Mouse (Mus musculus) frontal cortex, postnatal 36 days (tissue): ENCODE results near the gene Myt1l.
A peak's percentile ranks its signal among the peaks of the same experiment; 100 is the strongest.

Experiments used
- DNase-seq, 2 experiments: peaks; one replicate each; pipeline ENCODE4 v3.0.0; 2022; ENCODE audit warnings: low spot score in 2 of 2

The Myt1l gene

DNA sequence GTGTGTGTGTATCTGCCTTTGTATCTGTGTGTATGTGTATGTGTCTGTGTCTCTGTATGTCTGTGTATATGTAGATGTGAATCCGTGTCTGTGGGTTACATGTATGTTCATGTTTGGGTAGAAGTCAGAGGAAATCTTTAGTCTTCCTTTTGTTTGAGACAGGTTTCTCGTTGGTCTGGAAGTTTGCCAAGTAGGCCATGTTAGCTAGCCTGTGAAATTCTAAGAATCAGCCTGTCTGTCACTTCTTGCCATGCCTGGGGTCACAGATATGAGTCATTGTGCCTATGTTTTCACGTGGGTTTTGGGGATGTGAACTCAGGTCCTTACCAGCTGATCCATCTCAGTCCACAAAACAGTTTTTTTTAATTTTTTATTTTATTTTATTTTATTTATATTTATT is 128.9 kb downstream of the Myt1l start:
- DNase-seq, result no peak

DNA sequence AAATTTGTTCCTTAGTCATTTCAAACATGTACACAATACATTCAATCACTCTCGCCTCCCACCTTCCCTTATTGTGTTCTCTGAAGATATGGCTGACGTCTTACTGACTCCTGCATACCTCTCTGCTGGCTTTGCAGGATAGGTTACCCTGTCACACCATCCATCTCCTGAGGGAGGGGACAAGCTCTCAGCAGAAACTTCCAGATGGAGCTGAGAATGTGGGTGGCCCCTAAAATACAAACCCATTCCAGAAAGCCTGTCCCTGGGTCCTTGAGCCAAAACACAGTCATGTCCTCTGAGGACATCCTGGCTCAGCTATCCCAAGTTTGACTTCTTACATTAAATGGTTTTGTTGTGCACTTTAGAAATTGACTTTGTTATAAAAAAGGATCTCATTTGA is 129.7 kb downstream of the Myt1l start:
- no peak for DNase-seq

DNA sequence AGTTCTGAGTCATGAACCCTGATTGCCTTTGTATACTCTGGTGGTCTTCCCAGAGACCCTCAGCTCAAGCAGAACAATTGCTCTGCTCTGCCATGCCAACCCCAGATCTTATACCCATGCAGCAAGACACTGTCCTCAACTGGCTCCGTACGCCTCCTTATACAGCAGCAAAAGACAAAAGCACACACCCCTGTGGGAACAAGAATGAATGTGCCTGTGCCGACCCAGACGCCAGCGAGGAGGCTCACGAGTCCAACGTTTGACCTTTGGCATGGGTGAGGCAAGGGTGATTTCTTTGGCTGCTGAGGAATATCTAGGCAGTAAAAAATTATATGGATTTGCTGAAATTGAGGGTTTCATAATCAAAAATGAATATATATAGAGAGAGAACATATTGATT is 143.8 kb downstream of the Myt1l start:
- DNase-seq, result no peak

DNA sequence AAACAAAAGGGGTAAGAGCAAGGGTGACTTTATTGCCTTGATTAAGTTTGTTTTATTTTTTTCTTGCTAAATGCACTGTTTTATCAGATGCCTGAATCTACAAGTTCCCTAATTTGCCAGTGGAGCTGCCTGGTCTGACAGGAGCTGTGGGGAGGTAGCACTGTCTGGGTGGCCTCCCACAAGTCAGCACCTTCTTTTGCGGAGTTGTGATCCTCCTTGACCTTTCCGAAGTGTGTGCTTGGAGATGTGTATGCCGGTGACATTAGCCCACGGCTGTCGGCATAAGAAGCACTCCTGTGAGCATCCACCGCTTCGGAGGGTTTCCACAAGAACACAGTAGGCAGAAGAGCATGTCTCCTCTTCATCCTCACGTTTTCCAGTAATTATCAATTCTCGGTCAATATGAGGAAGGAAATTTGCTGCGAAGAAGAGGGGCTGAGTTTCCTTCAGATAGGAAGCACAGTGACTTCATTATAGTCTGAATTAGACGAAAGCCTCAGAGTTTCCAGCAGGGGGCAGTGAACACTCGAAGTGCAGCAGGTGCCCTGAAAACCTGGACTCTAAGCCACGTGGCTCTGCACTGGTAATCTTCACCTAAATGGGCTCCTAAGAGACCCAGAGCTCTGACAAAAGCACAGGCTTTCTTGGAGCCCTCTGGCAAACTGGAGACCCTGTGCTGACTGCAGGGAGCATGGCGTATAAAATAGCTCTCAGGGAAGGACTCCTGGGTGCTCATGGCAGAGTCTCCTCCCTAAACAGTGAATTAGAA is 147.6 kb downstream of the Myt1l start:
- peak; percentile 52 to 78 for DNase-seq

DNA sequence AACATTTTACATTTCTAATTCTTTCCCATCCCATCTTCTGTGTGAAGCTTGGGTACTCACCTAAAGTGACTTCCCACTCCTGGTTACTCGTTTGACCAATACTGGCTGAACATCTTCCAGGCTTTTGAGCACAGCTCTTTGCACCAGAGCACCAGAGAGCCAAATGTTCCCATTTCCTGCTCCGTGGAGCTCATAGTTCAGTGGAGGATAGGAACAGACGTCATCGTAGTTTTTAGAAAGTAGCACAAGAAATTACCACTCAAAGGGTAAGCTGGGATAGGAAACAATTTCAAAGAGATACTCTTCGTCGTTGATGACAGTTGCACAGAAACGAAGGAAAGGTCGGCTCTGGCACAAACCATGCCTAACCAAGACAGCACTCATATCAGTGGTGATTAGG is 154.2 kb downstream of the Myt1l start:
- DNase-seq, result no peak

DNA sequence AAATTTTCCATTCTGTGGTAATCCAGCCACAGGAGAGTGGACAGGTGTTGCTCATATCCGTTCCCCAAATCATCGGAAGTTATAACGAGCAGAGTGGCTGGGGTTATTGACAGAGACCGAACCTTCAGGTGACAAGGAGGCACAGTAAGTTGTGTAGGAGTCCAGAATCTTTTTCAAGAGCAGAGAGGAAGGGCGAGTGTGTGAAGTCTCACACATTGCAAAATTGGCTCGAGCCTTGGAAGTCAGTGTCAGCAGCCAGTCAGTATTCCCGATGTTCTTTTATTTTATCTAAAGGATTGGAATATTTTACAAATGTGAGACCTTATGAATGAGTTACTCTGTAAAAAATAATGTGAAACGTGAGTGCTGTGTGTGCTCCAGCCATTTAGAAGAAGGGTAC is 154.8 kb downstream of the Myt1l start:
- no peak for DNase-seq

DNA sequence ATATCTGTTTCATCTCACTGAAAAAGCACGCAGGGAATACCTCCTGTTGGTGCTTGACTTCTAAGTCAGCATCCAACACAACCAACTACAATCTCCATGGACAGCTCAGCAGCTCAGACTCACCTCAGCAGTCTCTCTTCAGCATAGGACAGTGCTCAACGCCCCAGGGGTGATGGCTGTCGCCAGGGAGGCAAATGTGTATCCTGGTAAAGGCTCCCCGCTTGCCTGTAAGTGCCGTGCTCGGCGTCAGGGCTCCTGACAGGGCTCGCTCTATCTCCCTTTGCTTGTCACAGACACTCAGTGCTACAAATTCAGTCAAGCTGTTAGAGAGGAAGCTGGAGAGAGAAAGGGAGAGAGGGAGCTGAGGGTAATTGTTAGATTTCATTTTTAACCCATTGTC is 158.1 kb downstream of the Myt1l start:
- no peak for DNase-seq

DNA sequence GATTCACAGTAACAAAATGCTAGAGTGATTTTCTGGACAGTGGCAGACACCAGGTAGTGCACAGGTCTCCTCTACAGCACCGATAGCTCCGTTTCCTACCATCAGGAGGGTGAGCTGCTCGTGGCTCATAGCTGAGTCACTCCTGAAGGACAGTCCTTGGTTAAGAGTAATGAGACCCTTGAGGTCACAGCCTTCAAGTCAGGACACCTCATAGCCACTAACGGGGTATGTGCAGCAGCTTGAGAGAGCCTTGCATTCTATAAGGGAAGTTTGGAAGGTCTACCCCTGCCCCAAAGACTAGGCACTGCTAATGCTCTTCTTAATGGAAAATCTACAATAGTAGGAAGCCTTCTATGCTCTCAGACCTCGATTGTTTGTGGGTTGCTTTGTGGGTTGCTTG is 163.4 kb downstream of the Myt1l start:
- DNase-seq, result no peak

DNA sequence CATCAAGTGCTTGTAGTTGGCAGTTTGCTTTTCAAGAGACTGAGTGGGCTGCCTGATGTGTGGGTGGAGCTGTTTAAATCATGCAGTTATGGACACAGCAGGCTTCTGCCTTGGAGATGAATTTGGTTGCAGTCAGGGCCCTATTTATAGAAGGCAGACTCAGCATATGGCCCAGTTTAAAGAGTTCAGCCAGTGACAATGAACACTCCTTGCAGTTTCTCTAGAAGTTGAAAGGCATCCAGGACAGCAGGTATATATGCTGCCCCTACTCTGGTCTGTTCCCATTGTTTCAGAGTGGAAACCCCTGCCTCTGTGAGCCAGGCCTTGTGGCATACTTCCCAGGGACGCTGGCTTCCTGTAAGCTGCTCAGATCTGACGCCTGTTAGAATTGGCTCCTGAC is 167.0 kb downstream of the Myt1l start:
- DNase-seq, result peak; percentile 74 to 92

DNA sequence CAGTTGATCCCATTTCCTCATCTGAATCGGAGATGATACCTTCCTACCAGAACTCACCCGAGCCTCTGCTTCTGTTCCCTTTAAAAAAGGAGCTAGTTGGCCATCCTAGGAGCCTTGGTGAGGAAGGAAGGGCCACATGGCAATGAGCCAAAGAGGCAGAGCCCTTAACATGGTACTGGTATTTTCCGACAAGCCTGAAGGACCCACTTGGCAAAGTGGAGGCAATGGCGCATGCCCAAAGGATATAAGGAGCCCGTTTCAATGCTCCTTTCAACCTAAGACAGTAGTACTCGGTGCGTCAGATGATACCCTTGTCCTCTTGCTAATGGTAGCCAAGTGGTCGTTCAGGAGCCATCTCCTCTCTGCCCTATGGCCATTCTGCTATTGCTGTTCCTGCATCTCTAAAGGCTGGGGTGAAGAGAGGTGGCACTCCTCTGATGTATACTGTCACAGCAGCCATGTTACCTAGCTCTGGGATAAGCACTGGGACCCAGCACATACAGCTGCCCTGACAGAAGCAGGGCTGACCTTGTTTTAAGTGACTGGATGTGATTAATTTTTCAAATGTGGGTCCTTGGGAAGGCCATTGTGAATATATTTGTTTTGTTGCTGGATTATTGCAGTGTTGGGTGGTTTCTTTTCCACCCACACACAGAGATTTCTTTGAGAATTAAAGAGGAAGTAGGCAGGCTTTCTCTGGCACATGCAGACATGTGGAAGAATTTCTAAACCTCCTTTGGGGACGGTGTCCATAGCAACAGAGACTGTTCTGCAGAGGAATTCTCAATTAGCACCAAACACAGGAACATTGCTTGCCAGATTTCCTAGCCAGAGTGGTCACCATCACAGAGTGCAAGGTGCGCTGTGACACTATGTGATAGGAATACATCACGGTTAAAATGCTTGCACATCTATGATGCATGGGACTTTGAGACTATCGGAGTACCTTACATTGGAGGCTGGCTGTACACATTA is 169.6 kb downstream of the Myt1l start:
- peak; percentile 66 to 89 for DNase-seq

DNA sequence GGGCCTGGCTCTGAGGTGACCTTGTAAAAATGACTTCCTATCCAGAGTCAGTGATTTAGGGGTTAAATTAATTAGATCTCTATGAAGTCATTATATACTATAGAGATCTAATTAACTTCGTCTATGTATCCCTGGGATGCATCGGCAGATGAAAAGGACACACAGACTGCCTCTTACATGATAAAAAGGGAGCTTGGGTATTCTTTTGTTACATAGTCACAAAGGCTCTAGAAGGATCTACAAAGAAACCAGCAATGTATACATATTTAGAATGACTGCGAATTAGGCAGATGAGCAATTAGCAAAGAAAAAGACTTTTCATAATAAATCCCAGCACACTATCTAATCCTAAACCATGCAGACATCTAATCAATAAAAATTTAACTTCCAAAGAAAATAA is 170.4 kb downstream of the Myt1l start:
- no peak for DNase-seq

DNA sequence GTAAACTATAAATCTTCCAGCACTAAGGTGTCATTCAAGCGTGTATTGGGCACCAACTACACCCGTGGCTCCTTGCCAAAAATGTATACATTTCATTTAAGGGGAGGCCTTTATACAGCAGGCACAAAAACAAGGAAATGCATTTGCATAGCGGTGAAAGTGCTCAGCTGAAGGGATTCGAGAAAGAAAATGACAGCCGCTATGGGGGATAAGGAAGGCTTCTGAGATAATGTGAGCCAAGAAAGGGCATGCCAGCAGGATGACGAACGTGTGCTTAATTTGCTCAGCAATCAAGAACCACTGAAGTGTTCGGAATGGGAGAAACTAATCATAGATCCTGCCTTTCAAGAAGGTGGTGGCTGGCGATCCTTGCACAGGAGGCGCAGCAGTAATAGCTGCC is 170.8 kb downstream of the Myt1l start:
- no peak for DNase-seq

DNA sequence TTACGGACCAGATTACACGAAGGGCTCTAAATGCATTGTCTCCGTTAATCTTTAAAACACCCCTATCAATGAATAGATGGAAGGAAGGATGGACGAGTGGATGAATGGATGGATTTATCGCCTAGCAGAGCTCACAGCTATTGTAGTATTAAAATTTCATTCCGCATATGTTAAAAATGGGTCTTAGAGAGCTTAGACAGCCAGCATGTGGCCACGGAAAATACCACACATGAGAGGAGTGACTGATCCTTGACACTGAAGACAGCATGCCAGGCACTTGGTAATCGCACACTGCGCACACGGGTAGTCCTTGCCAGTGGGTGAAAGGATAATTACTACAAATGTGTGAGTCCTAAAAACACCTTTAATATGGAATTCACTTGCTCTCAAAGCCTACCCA is 171.2 kb downstream of the Myt1l start:
- no peak for DNase-seq

DNA sequence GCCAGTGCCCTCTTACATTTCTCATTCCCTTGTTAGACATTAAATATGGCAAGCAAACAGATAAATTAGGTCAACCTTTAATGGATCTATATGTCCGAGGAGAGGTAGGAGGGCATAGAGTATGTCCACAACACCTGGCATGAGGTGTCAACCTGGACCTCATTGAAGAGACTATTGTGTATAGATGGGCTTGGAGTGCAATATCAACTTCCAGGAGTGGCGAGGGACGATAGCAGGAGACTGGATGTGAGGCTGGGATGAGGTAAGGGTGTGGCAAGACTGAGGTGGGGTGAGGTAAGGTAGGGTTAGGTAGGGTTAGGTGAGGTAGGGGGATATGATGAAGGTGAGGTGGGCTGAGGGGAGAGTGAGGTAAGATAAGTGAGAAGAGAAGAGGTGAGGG is 171.8 kb downstream of the Myt1l start:
- no peak for DNase-seq

DNA sequence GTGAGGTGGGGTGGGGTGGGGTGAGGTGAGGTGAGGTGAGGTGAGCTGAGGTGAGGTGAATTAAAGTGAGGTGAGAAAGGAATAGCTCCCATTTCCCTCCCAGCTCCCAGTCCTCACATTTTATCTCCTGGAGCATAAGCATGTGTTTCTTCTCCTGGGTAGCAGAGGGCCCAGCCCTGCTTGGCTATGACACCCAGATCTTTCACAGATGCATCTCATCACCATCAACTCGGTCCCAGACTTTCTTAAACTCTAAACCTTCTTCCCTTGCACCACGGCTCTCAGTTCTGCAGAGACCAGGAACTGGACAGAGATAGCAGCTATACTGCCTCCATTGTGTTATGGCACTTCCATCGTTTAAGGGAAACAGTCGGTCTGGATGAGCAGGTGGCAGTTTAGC is 172.9 kb downstream of the Myt1l start:
- DNase-seq, result no peak

DNA sequence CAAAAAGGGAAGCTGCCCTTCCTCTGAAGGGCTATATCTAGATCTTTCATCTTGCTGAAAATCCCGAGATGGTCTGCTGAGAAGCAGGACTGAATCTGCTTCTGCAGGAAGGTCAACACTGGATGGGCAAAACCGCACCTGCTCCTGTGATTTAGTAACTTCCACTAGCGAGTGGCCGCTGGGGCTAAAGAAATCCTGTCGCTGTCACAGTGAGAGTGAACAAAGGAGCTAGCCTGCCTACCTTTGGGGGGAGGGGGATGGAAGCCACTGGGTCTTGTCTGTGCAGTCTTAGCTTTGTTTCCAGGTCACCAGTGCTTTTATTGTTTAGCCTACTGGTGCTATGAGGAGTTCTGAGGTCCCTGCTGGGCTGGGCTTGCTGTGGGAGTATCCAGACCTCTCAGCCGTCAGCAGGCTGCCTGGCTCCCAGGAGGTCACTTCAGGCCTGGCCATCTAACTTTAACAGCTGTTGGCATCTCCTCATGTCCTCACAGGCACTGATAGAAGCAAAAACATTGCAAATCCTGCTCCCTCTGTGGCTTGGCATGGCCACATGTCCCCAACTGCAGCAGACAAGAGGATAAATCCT is 173.6 kb downstream of the Myt1l start:
- DNase-seq, result no peak

DNA sequence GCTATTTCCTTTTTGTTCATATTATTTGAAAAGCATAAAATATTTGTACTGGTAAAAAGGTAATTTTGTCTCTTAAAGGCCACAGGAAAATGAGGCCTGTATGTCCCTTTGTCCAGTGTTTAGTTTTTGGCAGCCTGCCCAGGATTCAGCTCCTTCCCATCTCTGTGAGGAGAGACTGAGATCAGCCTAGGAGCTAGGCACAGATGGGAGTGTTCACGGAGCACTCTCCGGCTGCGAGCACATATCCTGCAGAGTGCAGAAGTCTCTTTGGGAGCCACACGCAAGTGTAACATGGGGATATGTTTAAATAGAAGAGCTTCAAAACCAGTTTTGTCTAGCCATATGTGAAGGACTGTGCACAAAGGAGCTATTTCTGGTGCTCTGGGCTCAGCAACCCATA is 174.4 kb downstream of the Myt1l start:
- DNase-seq, result peak in 1 of 2 experiments; percentile 68

DNA sequence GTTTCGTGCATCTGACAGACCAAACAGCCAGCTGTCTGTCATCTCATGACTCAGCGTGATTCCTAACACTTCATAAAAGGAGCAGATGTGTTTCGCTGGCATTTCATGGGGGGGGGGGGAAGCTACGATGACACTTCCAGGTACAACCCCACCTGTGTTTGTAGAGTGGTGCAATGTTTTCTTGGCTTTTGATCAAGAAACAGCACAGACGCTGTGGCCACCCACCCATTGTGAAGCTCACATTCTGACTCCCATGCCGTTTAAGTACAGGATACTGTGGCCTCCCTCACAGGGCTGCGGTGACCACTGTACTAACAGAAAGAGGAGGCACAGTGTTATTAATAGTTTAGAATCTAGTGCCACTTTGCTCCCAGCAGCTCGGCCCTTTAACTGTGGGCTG is 175.4 kb downstream of the Myt1l start:
- no peak for DNase-seq

DNA sequence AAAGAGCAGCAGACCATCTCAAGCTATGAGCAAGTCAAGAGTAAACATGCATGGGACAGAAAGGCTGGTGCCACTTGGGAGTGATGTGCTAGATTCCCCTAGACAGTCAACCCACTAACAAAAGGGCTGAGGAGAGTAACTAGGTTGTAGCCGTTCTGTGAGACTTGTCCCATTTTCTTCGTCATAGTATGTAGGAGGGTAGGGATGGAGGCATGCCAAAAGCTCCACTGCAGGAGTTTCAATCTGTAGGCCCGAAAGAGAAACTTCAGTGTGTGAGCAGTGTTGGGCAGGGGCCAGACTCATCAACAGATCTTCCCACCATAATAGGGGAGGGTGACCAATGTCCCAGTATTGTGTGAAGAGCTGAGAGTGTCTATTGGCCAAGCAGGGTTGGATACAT is 178.9 kb downstream of the Myt1l start:
- DNase-seq, result peak; percentile 59 to 60

DNA sequence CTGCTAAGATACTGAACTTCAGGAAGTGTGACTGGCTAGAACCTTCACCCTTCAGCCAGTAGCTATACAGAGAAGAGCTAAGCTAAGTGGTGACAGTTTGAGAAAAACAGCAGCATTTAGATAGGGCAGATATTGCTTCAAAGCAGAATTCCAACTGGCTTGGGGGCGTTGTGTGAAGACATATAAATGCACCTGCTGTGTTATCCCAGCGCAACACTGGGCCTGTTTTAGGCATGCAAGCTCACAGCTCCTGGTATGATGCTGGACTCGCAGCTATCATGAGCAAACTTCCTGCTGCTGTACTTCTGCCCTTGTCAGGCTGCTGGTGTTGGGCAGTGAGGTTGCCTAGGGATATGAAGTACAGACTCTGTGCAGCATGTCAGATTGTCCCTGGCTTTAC is 180.0 kb downstream of the Myt1l start:
- DNase-seq, result peak in 1 of 2 experiments; percentile 55

DNA sequence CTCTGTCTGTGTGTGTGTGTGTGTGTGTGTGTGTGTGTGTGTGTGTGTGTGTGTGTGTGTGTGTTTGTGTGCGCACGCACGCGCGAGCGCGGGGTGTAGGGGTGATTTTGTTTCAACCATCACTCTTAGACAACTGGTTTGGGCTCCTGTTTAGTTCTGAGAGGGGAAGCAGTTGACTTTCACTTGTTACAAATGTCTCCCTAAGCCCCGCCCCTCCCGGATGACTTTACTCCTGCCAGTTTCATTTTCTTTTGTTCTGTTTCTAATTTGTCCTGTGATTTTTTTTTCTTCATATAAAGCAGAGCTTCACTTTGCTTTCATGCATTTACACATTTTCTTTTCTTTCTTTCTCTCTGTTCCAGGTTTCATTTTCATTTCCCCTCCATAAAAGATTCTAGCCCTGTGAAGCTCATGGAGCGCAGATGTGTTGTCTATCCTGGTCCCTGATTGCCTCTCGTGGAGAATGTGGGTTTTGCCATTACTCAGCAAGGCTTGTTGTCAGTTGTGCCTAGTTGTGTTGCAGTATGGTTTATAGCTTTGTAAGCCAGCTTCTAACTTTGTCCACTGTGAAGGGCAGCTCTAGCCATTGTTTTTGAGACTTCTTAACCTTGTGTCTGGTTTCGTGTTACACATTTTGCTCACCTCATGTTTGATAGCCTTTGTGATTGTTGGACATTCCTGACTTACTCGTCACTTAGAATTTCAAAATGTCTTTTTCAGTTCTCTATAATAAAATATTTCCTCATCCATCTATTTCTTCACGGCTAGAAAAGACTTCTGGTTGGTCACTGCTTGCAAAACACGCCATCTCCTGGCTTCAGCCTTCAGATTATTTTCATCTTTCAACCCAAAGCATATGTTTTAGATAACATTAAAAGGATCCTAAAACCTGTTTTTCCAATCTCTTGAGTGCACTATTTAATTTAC is 184.9 kb downstream of the Myt1l start:
- no peak for DNase-seq
